Mouse (Mus musculus): ENCODE results near the gene Wdcp. TPM values are rescaled to one million over a fixed set of nuclear protein-coding genes. Genes with fewer than 3 reads are reported as not detected.
A peak's percentile ranks its signal among the peaks of the same experiment; 100 is the strongest.

The Wdcp gene
- polyA plus RNA-seq, 1 experiment from 2014 or later: 14.6 TPM

GRCm38 (mm10) chr12:4862672-4863071, 19.6 kb downstream of the Wdcp start:
- Histone ChIP-seq H3K27ac (ENCODE audit: low read depth, low read length) (no peak overlapping the region), H3K27me3 (replicated peaks; ENCODE audit: control insufficient read depth, insufficient read depth, low read length) (no peaks in the 10 kb centered on the region), H3K9me3 (ENCODE audit: control insufficient read depth, low read length) (no peaks in the 10 kb centered on the region), H3K36me3 (ENCODE audit: control insufficient read depth, insufficient read depth, low read length) (no peaks in the 10 kb centered on the region), H3K4me1 (ENCODE audit: control insufficient read depth, insufficient read depth, low read depth, low read length) (no peaks in the 10 kb centered on the region; the same call in 1 of the 2 replicates), H3K9ac (ENCODE audit: low read depth, low read length) (no peak overlapping the region), H3K4me2 (ENCODE audit: low read length) (no peak overlapping the region), H3K4me3 (ENCODE audit: low read length) (no peak overlapping the region)
- 89% methylated on average over 4 of the region's 4 CpGs for WGBS
- no peak for ATAC-seq

DNA sequence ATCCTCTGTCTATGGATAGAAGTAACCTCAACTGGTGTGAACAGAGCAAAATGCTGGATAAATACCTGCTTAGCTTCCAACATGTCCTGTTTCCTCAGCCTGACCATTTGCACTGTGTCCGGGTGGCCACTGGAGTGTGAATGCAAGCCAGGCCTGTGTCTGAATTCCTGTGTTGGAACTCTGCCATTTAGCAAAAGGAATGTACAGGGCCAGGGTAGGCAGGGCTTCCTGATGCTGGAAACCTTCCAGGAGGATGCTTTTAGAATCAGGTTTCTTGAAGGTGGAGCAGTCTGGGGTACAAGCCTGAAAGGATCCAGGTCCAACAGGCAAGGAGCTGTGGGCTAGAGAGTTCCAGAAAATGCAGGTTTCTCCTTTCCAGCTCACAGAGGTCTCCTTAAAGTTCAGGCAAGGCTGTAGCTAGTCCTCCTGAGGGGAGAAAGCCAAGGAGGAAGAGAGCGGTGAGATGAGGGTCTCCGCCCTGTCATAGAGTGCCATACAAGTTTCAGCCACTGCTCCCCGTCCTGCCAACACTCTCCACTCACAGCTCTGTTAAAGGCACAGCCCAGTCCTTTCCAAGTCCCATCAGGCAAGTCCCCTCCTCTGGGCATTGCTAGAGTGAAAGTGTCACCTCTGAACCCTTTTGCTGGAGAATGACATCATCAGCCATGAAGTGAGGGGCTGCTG, 20.7 kb downstream of the Wdcp start:
- WGBS: 56% methylated on average over 4 of the region's 4 CpGs
- Histone ChIP-seq H3K4me2 (ENCODE audit: low read length) (no peak overlapping the region), H3K9ac (ENCODE audit: low read depth, low read length) (no peak overlapping the region), H3K27me3 (replicated peaks; ENCODE audit: control insufficient read depth, insufficient read depth, low read length) (no peaks in the 10 kb centered on the region), H3K4me3 (ENCODE audit: low read length) (no peak overlapping the region), H3K36me3 (ENCODE audit: control insufficient read depth, insufficient read depth, low read length) (no peaks in the 10 kb centered on the region), H3K9me3 (ENCODE audit: control insufficient read depth, low read length) (no peaks in the 10 kb centered on the region), H3K27ac (ENCODE audit: low read depth, low read length) (no peak overlapping the region), H3K4me1 (ENCODE audit: control insufficient read depth, insufficient read depth, low read depth, low read length) (no peaks in the 10 kb centered on the region; the same call in 1 of the 2 replicates)
- ATAC-seq: 0 out of 2 replicates have a peak, but pooled peaks have one; percentile 7

DNA sequence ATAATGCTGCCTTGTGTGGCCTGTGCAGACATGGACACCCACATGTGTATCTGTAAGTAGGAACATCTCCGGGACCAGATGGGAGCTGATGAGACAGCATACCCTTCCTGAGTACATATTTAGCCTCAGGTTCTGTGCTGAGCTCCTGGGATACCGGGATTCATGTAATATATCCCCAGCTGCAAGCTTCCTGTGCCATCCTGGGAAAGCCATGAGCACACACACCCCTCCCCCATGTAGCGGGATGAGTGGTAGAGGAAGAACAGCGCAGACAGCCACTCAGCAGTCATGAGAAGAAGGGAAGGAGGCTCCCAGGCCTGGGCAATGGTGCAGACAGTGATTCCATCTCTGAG, 21.2 kb downstream of the Wdcp start:
- H3K36me3 ChIP-seq (ENCODE audit: control insufficient read depth, insufficient read depth, low read length): no peaks in the 10 kb centered on the region
- no peaks in the 10 kb centered on the region; the same call in 1 of the 2 replicates for H3K4me1 ChIP-seq (ENCODE audit: control insufficient read depth, insufficient read depth, low read depth, low read length)
- H3K9me3 ChIP-seq (ENCODE audit: control insufficient read depth, low read length): no peaks in the 10 kb centered on the region
- 63% methylated on average over 4 of the region's 4 CpGs for WGBS
- no peak overlapping the region for H3K27ac ChIP-seq (ENCODE audit: low read depth, low read length)
- 0 out of 2 replicates have a peak, but pooled peaks have one; percentile 11 for ATAC-seq
- no peak overlapping the region for H3K4me2 ChIP-seq (ENCODE audit: low read length)
- H3K4me3 ChIP-seq (ENCODE audit: low read length): no peak overlapping the region
- H3K27me3 ChIP-seq (replicated peaks; ENCODE audit: control insufficient read depth, insufficient read depth, low read length): no peaks in the 10 kb centered on the region
- H3K9ac ChIP-seq (ENCODE audit: low read depth, low read length): no peak overlapping the region

DNA sequence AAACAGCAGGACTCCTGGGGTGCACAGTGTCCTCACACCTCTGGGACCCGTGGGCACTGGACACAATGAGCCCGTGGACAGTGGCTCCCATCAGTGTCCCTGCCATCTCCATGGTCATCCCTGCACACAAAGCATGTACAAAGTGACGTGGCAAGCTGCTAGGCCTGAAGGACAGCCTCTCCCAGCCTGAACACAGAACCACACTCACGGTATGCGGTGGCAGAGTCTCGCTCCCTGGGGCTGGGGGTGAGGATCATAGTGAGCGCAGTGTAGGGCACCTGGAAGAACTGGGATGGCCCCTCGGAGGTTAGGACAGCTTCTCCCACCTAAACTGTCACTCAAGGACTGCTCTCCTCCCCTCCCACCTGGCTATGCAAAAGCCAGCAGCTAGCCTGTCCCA, 25.8 kb downstream of the Wdcp start:
- no peaks in the 10 kb centered on the region for H3K36me3 ChIP-seq (ENCODE audit: control insufficient read depth, insufficient read depth, low read length)
- no peak overlapping the region for H3K4me3 ChIP-seq (ENCODE audit: low read length)
- no peak overlapping the region for H3K9ac ChIP-seq (ENCODE audit: low read depth, low read length)
- H3K4me1 ChIP-seq (ENCODE audit: control insufficient read depth, insufficient read depth, low read depth, low read length): peaks cover 3% of the 10 kb centered on the region
- no peak for ATAC-seq
- no peaks in the 10 kb centered on the region for H3K27me3 ChIP-seq (replicated peaks; ENCODE audit: control insufficient read depth, insufficient read depth, low read length)
- H3K27ac ChIP-seq (ENCODE audit: low read depth, low read length): no peak overlapping the region
- no peaks in the 10 kb centered on the region for H3K9me3 ChIP-seq (ENCODE audit: control insufficient read depth, low read length)
- H3K4me2 ChIP-seq (ENCODE audit: low read length): no peak overlapping the region
- 78% methylated on average over 8 of the region's 8 CpGs for WGBS

GRCm38 (mm10) chr12:4871260-4871659, 28.2 kb downstream of the Wdcp start:
- Histone ChIP-seq H3K36me3 (ENCODE audit: control insufficient read depth, insufficient read depth, low read length) (no peaks in the 10 kb centered on the region), H3K4me3 (ENCODE audit: low read length) (no peak overlapping the region), H3K27ac (ENCODE audit: low read depth, low read length) (no peak overlapping the region), H3K27me3 (replicated peaks; ENCODE audit: control insufficient read depth, insufficient read depth, low read length) (no peaks in the 10 kb centered on the region), H3K9me3 (ENCODE audit: control insufficient read depth, low read length) (no peaks in the 10 kb centered on the region), H3K4me1 (ENCODE audit: control insufficient read depth, insufficient read depth, low read depth, low read length) (peaks cover 10% of the 10 kb centered on the region), H3K9ac (ENCODE audit: low read depth, low read length) (no peak overlapping the region), H3K4me2 (ENCODE audit: low read length) (no peak overlapping the region)
- 90% methylated on average over 5 of the region's 5 CpGs for WGBS
- no peak for ATAC-seq

DNA sequence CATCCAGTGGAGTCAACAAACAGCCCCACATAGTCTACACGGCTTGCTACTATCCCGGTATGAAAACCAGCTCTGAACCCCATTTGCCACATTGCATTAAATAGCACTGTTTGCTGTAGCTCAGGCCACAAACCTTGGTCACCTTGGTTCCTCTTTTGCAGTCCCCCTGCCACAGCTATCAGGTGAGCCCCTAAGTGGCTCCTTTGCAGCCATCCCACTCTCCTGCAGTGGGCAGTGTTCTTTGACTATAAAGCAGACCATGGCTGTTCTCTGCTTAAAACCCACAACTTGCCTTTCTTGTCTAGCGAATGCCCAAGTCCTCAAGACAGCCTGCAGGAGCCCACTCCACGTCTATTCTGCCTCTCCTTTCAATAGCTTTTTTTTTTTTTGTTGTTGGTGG, 29.2 kb downstream of the Wdcp start:
- Histone ChIP-seq H3K9me3 (ENCODE audit: control insufficient read depth, low read length) (no peaks in the 10 kb centered on the region), H3K36me3 (ENCODE audit: control insufficient read depth, insufficient read depth, low read length) (no peaks in the 10 kb centered on the region), H3K4me3 (ENCODE audit: low read length) (no peak overlapping the region), H3K27me3 (replicated peaks; ENCODE audit: control insufficient read depth, insufficient read depth, low read length) (no peaks in the 10 kb centered on the region), H3K27ac (ENCODE audit: low read depth, low read length) (no peak overlapping the region), H3K4me1 (ENCODE audit: control insufficient read depth, insufficient read depth, low read depth, low read length) (peaks cover 10% of the 10 kb centered on the region), H3K4me2 (ENCODE audit: low read length) (no peak overlapping the region), H3K9ac (ENCODE audit: low read depth, low read length) (no peak overlapping the region)
- no peak for ATAC-seq
- WGBS: 62% methylated on average over 4 of the region's 4 CpGs

- ATAC-seq: no peak
- Histone ChIP-seq H3K9me3 (ENCODE audit: control insufficient read depth, low read length) (no peaks in the 10 kb centered on the region), H3K9ac (ENCODE audit: low read depth, low read length) (no peak overlapping the region), H3K27ac (ENCODE audit: low read depth, low read length) (no peak overlapping the region), H3K27me3 (replicated peaks; ENCODE audit: control insufficient read depth, insufficient read depth, low read length) (no peaks in the 10 kb centered on the region), H3K36me3 (ENCODE audit: control insufficient read depth, insufficient read depth, low read length) (no peaks in the 10 kb centered on the region), H3K4me2 (ENCODE audit: low read length) (no peak overlapping the region), H3K4me3 (ENCODE audit: low read length) (no peak overlapping the region), H3K4me1 (ENCODE audit: control insufficient read depth, insufficient read depth, low read depth, low read length) (peaks cover 10% of the 10 kb centered on the region)
- WGBS: 84% methylated on average over 5 of the region's 5 CpGs
Observed at GRCm38 (mm10) chr12:4872983-4873477, 29.9 kb downstream of the Wdcp start.

GRCm38 (mm10) chr12:4873531-4873930, 30.4 kb downstream of the Wdcp start:
- no peaks in the 10 kb centered on the region for H3K27me3 ChIP-seq (replicated peaks; ENCODE audit: control insufficient read depth, insufficient read depth, low read length)
- peak; percentile 12; the same call in 1 of the 2 replicates for ATAC-seq
- H3K4me1 ChIP-seq (ENCODE audit: control insufficient read depth, insufficient read depth, low read depth, low read length): peaks cover 10% of the 10 kb centered on the region
- no peaks in the 10 kb centered on the region for H3K36me3 ChIP-seq (ENCODE audit: control insufficient read depth, insufficient read depth, low read length)
- peak overlapping the region; percentile 42; the same call in 1 of the 2 replicates for H3K4me3 ChIP-seq (ENCODE audit: low read length)
- peak overlapping the region; percentile 60; the same call in 1 of the 2 replicates for H3K9ac ChIP-seq (ENCODE audit: low read depth, low read length)
- peak overlapping the region; percentile 84 for H3K4me2 ChIP-seq (ENCODE audit: low read length)
- no peaks in the 10 kb centered on the region for H3K9me3 ChIP-seq (ENCODE audit: control insufficient read depth, low read length)
- H3K27ac ChIP-seq (ENCODE audit: low read depth, low read length): no peak overlapping the region
- 83% methylated on average over 6 of the region's 6 CpGs for WGBS

DNA sequence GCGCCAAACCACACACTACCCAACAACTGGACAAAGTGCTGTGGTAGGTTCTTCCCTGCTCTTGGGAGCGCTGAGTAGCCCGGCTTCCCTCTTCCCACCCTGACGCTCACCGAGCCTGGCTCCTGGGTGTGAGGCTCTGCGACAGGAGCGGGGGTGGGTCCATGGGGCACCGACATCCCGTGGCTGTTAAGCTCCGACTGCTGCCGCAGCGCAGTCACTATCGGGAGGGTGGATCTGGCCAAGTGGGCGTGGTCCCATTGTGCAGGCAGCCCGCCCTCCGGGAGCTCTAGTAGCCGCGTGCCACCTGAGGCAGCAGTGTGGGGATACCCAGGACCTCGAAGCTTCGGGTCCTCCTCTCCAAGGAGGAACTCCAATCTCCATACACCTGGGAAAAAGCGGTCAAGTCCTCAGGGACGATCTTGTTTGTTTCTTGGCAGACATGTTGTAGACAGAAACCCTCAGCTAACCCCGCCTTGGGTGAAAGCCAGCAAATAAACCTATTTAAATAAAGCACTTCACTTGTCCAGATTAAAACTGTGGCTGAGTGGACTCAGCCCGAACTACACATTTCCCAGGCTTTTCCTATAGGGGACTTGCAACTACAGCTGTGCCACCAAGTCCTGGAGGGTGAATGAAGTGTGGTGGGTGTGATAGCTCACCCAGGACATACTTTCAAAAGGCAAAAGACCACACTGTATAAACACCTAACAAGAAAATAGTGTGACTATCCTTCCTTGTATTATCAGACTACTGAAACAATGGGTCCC, 31.2 kb downstream of the Wdcp start, which contains the start of gene Mfsd2b:
TSS of gene Mfsd2b (minus strand) at position 199 of the 767 bp plus-strand sequence.
- H3K4me1 ChIP-seq (ENCODE audit: control insufficient read depth, insufficient read depth, low read depth, low read length): peaks cover 10% of the 10 kb centered on the region
- H3K36me3 ChIP-seq (ENCODE audit: control insufficient read depth, insufficient read depth, low read length): peaks cover 2% of the 10 kb centered on the region
- WGBS: 4% methylated on average over 22 of the region's 24 CpGs
- peak; percentile 87 for ATAC-seq
- no peaks in the 10 kb centered on the region; the same call in 1 of the 2 replicates for H3K9me3 ChIP-seq (ENCODE audit: control insufficient read depth, low read length)
- H3K27me3 ChIP-seq (replicated peaks; ENCODE audit: control insufficient read depth, insufficient read depth, low read length): no peaks in the 10 kb centered on the region
- H3K4me3 ChIP-seq (ENCODE audit: low read length): peak within 1 kb of the TSS; percentile 42
- peak within 1 kb of the TSS; percentile 60 for H3K9ac ChIP-seq (ENCODE audit: low read depth, low read length)
- no peak within 1 kb of the TSS for H3K27ac ChIP-seq (ENCODE audit: low read depth, low read length)
- peak within 1 kb of the TSS; percentile 84 for H3K4me2 ChIP-seq (ENCODE audit: low read length)

All from hindbrain, embryonic 16.5 days (tissue).